Mouse (Mus musculus) T-helper 1 cell (primary cell): ENCODE results near the gene Bco2.

Source experiments
- in situ Hi-C: fragments of 300-600 bp; cut with MboI, MseI; formaldehyde crosslinking; loops from one replicate; pipeline ENCODE4 v1.15.1; 2025; ENCODE audit warnings: high pct_unique_total_duplicates

The Bco2 gene

DNA sequence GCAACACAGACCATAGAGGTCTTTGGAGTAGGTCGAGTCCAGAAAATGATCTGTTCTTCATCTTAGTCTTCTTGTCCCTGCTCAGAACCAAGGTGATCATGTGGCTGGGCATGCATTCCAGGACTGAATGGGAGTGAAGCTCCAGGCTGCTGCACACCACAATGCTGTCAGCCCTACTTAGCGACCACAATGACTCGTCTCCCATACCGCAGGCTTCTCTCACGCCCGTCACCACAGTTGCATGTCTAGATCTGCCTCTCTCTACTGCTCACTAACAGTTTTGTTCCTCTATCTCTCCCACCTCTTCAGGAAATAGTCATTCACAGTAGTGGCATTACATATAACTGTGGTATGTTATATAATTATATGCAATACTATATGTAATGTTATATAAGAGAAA is 34.2 kb downstream of the Bco2 start:
- in situ Hi-C loops: no loop called here

DNA sequence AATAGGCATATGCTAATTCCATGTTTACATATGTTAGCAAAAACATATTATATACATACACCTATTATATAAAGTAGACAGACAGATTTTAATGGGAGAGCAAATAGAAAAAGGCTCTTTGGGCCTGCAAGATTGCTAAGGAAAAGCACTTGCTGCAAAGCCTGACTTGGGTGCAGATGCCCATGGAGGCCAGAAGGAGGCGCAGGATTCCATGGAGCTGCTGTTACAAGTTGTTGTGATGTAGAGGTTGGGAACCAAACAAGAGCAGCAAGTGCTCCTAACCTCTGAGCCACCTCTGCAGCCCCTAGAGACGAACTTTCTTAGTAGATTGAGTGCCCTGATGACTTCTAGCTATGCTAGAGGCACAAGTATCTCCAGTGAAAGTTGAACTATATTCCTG is 36.2 kb downstream of the Bco2 start:
- in situ Hi-C loops: no loop called here

- in situ Hi-C loops: no loop called here
Measured at GRCm38 (mm10) chr9:50515462-50515861, 39.5 kb downstream of the Bco2 start.

GRCm38 (mm10) chr9:50507570-50507969 is 47.4 kb downstream of the Bco2 start:
- in situ Hi-C loops: no loop called here

- in situ Hi-C loops: no loop called here
Measured at GRCm38 (mm10) chr9:50505405-50505804, 49.6 kb downstream of the Bco2 start.

GRCm38 (mm10) chr9:50502949-50503348 is 52.0 kb downstream of the Bco2 start:
- in situ Hi-C loops: no loop called here

GRCm38 (mm10) chr9:50500974-50501501 is 53.9 kb downstream of the Bco2 start:
- in situ Hi-C loops: no loop called here

DNA sequence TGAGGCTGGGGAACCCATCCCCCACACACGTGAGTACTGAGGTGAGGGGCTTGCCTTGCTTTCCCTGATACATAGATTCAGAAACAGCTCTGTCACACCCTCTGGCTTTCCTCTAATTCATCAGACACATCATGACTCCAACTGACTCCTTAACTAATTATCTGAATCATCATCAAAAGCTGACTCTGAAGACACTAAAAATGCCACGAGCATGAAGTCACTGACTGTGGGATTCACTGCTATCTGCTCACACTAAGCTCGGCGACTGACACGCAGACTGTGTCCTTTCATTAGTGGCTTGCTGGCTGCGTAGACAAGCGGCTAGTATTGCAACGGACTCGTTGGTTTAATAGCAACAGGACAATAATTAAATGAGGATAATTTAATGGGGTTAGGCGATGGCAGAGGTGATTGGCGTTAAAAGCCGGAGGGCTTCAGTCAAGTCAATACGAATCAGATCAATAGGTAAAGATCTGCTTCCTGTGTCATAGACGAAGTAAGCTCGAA is 54.5 kb downstream of the Bco2 start:
- in situ Hi-C loops: no loop called here

DNA sequence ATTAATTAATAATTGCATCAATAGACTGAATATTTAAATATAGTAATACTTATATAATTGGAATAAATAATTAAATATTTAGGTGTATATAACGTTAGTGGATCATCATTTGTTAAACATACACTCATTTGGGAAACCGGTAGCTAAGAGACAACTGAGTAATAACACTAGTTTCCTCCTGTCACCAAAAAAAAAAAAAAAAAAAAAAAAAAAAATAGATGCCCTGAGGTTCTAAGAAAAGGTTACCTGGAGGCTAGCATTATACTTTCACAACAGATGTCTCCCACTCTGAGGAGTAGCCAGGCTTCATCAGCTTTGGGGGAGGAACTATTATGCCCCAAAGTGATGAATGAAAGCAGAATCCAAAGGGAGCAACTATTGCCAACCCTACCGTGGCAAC is 55.2 kb downstream of the Bco2 start:
- in situ Hi-C loops: loop anchor here (25.0 kb wide), 1 partner anchor 1263 kb away; the partner anchor contains the start of gene Arhgap20

- in situ Hi-C loops: loop anchor here (25.0 kb wide), 1 partner anchor 1263 kb away; the partner anchor contains the start of gene Arhgap20
Measured at GRCm38 (mm10) chr9:50498815-50499214, 56.2 kb downstream of the Bco2 start.

GRCm38 (mm10) chr9:50497536-50497935 is 57.4 kb downstream of the Bco2 start:
- in situ Hi-C loops: loop anchor here (25.0 kb wide), 1 partner anchor 1265 kb away; the partner anchor contains the start of gene Arhgap20

GRCm38 (mm10) chr9:50497076-50497475 is 57.9 kb downstream of the Bco2 start:
- in situ Hi-C loops: loop anchor here (25.0 kb wide), 1 partner anchor 1265 kb away; the partner anchor contains the start of gene Arhgap20

DNA sequence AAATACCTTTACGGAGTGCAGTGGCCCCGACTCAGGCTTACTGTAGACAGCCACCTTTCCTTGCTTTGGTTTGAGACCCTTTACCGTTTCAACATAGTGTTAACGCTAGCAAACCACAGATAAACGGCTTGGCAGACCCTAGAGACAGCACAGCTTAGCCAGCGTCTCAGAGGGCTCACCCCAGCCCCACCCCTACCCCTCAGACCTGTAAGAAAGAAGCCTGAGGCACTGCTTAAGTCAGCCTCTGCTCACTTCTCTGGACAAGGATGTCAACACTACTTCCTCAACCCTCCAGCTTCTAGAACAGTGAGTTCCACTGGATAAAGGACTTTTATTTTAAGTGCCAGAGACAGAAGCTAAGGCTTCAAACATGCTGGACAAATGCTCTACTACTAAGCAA is 58.4 kb downstream of the Bco2 start:
- in situ Hi-C loops: loop anchor here (25.0 kb wide), 1 partner anchor 1266 kb away; the partner anchor contains the start of gene Arhgap20

DNA sequence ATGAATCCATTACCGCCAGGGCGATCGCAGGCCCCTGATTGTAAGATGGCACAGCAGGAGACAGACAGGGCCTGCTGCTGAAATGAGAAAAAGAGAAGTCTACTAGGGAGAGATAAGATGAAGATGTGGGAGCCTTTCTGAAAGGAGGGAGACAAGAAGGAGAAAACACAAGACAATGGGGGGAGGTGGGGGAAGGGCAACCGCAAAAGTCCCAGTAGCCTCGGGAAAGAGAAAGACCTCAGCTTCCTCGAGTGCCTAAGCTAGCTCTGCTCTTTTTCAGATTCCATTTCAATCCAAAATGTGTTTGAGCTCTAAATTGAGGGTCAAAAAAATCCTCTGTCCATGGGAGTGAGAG is 58.9 kb downstream of the Bco2 start:
- in situ Hi-C loops: loop anchor here (25.0 kb wide), 1 partner anchor 1266 kb away; the partner anchor contains the start of gene Arhgap20

DNA sequence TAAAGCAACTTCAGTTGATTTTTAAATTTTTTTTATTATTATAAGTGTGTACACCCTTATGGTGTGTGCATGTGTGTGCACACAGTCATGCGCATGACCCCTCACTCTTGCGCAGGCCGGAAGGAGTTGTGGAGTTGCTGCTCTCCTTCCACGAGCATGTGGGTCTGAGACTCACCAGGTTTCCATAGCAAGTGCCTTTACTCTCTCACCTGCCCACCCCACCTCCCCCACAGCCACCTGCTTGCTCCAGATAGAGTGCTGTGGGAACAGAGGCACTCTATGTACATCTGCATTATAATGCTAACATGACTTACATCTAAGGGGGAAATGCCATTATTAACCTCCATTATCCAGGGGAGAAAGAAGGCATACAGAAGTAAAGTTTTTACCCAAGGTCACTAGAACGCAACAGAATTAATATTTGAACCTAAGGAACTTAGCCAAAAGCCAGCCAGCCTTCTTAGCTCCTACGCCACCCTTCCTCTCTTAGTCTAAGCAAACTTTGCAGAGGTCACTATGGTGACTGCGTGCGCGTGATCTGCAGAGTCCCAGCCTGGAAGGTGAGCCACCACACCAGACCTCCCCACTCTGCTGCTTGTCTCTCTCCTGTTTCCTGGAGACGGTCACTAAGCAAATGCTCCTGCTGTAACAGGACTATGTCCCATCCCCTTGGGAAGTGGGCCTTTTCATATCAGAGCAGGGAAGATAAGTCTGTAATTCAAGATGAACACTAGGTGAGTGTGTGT is 59.4 kb downstream of the Bco2 start:
- in situ Hi-C loops: loop anchor here (25.0 kb wide), 1 partner anchor 1267 kb away; the partner anchor contains the start of gene Arhgap20

DNA sequence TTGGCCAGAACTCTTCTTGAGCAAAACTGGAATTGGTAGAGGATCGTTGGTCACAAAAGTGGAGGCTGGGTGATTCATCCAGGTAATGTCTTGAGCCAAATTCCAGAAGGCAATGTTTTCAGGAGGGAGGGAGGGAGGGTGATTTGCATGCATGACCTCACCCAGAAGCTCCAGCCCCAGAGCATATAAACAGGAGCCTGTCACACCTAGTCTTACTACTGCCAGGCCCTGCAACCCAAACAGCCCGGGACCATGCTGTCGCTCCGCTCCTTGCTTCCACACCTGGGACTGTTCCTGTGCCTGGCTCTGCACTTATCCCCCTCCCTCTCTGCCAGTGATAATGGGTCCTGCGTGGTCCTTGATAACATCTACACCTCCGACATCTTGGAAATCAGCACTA is 60.7 kb downstream of the Bco2 start, which contains the start of gene Plet1:
Gene Plet1, plus strand, starts transcription at position 215 of the 400 bp plus-strand sequence.
- in situ Hi-C loops: loop anchor here (25.0 kb wide), 1 partner anchor 1268 kb away; the partner anchor contains the start of gene Arhgap20

DNA sequence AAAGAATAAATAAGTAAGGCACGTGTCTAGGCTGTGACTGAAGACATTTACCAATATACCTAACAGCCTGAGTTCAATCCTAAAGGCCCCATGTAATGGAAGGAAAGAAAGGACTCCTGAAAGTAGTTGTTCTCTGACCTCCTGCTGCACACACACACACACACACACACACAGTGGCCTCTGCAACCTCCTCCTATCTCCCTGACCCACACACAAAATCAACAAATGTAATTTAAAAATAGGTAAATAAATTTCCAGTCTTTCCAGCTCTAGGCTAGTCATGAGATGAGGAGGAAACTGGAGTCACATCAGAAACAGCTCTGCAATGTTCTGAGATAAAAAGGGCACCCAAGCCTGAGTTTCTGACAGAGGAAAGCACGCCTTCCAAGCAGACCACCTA is 61.2 kb downstream of the Bco2 start:
- in situ Hi-C loops: loop anchor here (25.0 kb wide), 1 partner anchor 1269 kb away; the partner anchor contains the start of gene Arhgap20

- in situ Hi-C loops: loop anchor here (25.0 kb wide), 1 partner anchor 1271 kb away; the partner anchor contains the start of gene Arhgap20
Measured at GRCm38 (mm10) chr9:50491531-50492045, 63.4 kb downstream of the Bco2 start.

- in situ Hi-C loops: loop anchor here (25.0 kb wide), 1 partner anchor 1271 kb away; the partner anchor contains the start of gene Arhgap20
Measured at GRCm38 (mm10) chr9:50490836-50491235, 64.1 kb downstream of the Bco2 start.

DNA sequence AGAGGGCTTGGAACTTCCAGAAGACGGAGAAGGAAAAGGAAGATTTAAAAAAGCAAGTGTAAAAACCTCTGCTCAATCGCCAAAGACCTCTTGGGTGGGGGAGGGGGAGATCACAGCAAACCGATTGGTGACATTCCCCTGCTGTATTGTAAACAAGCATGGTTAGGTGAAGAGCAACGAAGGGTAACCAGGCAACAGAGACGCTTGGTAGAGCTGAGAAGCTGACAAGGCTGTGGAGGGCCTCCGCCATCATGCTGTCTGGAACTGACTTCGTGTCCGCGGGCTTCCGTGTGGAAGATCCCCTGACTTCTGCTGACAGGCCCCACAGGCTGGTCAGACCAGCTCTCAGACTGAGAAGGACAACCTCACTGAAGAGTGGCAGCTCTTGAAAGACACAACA is 69.5 kb downstream of the Bco2 start:
- in situ Hi-C loops: loop anchor here (25.0 kb wide), 1 partner anchor 1277 kb away; the partner anchor contains the start of gene Arhgap20
